Mouse (Mus musculus) ES-E14 (cell line): Measurements from ENCODE around the gene Pex14.

ENCODE experiments used
- CHD2 ChIP-seq: IDR thresholded peaks from 2 replicates; pipeline ENCODE4 v1.6.1; 2014; ENCODE audit warnings: mild to moderate bottlenecking, low read depth, low read length, inconsistent platforms
- HCFC1 ChIP-seq: IDR thresholded peaks from 2 replicates; pipeline ENCODE4 v1.6.1; 2012; ENCODE audit warnings: low read length, inconsistent platforms, borderline replicate concordance; ENCODE audit not compliant: insufficient read depth
- MAFK ChIP-seq: IDR thresholded peaks from 2 replicates; pipeline ENCODE4 v1.6.1; 2014; ENCODE audit warnings: mild to moderate bottlenecking, low read depth, low read length, inconsistent platforms; ENCODE audit not compliant: insufficient read depth
- ZNF384 ChIP-seq: IDR thresholded peaks from 2 replicates; pipeline ENCODE4 v1.6.1; 2012; ENCODE audit warnings: low read depth, low read length, inconsistent platforms

GRCm38 (mm10) chr4:149147528-149147927 is 47.9 kb upstream of the Pex14 start:
- TF ChIP-seq HCFC1 (no peak), CHD2 (no peak), MAFK (no peak), ZNF384 (no peak)
